Mouse (Mus musculus): ENCODE measurements at regions not wholly inside any gene's neighbourhood (a gene's known extent, or its start where the extent isn't known, plus 50 kb on each side); places are given as distances from the start of the nearest gene placed in this dataset.

DNA sequence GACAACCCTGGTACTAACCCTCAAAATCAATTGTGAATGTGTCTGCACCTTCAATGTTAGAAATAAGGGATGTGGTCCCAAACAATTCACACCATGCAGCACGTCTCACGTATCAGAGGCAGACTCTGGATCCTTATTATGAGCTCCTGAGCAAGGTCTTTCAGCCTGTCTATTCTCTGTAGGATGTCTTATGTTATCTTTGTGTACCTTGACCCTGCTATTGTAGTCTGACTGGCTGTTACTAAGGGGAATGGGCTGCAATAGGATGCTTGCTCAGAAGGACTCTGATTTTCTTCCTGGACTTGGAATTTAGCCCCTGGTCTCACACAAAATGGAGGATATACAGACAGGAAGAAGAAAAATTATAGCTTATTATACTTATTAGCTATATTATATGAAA lies 531.4 kb upstream of the Cntn5 start:
- no peak for TF ChIP-seq CTCF (IDR thresholded peaks at IDR 0.05; ENCODE audit: control insufficient read depth, insufficient read depth, insufficient read length)
- TF ChIP-seq USF1 (IDR thresholded peaks at IDR 0.05; ENCODE audit: low read depth): no peak
